Mouse (Mus musculus): ENCODE results near the gene Abcb10.

- TF ChIP-seq CTCF (IDR thresholded peaks at IDR 0.05; ENCODE audit: control insufficient read depth, insufficient read depth, low read length) (peak; percentile 60), POLR2A (IDR thresholded peaks at IDR 0.05; ENCODE audit: borderline replicate concordance, control insufficient read depth, low read depth, low read length) (no peak)
Observed at GRCm38 (mm10) chr8:123950077-123950802, 32.7 kb downstream of the Abcb10 start.

Measured in bone marrow, adult 2 months (tissue).